In the genomic region with DNA sequence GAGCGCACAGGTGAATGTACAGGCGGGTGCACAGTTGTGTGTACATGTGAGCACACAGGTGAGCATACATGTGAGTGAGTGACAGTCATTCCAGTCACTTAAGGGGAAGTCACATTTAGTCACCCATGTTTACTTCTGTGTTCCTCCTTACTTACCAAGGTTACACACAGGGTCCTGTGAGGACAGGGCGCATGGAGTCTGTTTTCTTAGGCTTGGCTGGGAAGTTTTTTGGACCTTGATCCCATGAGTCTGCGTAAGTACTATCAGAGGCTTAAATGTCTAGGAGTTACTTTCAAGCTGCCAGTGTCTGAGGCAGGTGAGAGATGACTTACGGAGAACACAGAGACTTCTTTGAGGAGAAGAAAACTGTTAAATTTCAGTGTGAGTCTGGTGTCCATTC, we compare ENCODE assay signal across 25 mouse cellular contexts. TPM values are rescaled to one million over a fixed set of nuclear protein-coding genes. Genes with fewer than 3 reads are reported as not detected.
DNase-seq lines count a peak whose midpoint lies in the region; ATAC-seq lines count a peak whose summit lies in the region.
"Had no signal": no experiment of that assay in that cellular context is flagged by ENCODE, and none has a peak within 500 bp of the region (broad histone marks: within the 10 kb centered on the region; RNA-seq: fewer than 3 reads in every experiment).

No protein-coding gene starts in this region.

- H3K4me1 ChIP-seq in intestine, embryonic 15.5 days (replicated peaks): peaks cover 27% of the 10 kb centered on the region; the same call in 1 of the 2 replicates

- H3K36me3 ChIP-seq in intestine, embryonic 15.5 days: no peaks in the 10 kb centered on the region
- H3K36me3 ChIP-seq: embryonic facial prominence, embryonic 12.5 days; heart, embryonic 10.5 days; heart, embryonic 15.5 days; stomach, embryonic 15.5 days had no signal

- ATAC-seq in intestine, embryonic 15.5 days: peak; percentile 85
- ATAC-seq: CD4-positive, CD25-positive, alpha-beta regulatory T cell, adult 4 months; forebrain, embryonic 14.5 days; hindbrain, embryonic 16.5 days had no signal

- H3K4me3 ChIP-seq in intestine, embryonic 15.5 days (replicated peaks): no peak overlapping the region
- H3K4me3 ChIP-seq: embryonic facial prominence, embryonic 12.5 days; heart, embryonic 10.5 days; heart, embryonic 15.5 days; stomach, embryonic 15.5 days had no signal

- peak overlapping the region; percentile 11; the same call in 1 of the 2 replicates for H3K4me2 ChIP-seq in intestine, embryonic 15.5 days (replicated peaks)
- H3K4me2 ChIP-seq: embryonic facial prominence, embryonic 12.5 days; heart, embryonic 15.5 days; stomach, embryonic 15.5 days had no signal

- peak; percentile 64 for DNase-seq in kidney, adult 9 months
- DNase-seq in kidney, adult 18-20 months: no peak
- DNase-seq in kidney, postnatal 36 days: peak; percentile 56 to 61
- peak; percentile 69 for DNase-seq in yolk sac, embryonic 10.5 days (ENCODE audit: low spot score)
- DNase-seq in cerebellum, postnatal 14 days: no peak
- DNase-seq in layer of hippocampus, adult 9-11 months: no peak
- DNase-seq: adrenal gland, postnatal 14 days; cerebellum, adult 11 months; cerebellum, adult 9-10 months; embryo, embryonic 11 days; gastrocnemius, postnatal 14 days; lung, adult 2 months; lung, postnatal 10 days; midbrain, embryonic 14.5 days; thymus, adult 2 months; thymus, postnatal 36 days had no signal

- H3K9me3 ChIP-seq in intestine, embryonic 15.5 days: no peaks in the 10 kb centered on the region
- H3K9me3 ChIP-seq: embryonic facial prominence, embryonic 12.5 days; heart, embryonic 10.5 days; heart, embryonic 15.5 days; stomach, embryonic 15.5 days had no signal

- H3K27ac ChIP-seq in intestine, embryonic 15.5 days: peak overlapping the region; percentile 37
- H3K27ac ChIP-seq: embryonic facial prominence, embryonic 12.5 days; heart, embryonic 10.5 days; heart, embryonic 15.5 days; liver, embryonic 14.5 days; stomach, embryonic 15.5 days had no signal

- WGBS in intestine, embryonic 15.5 days: 81% methylated on average over 5 of the region's 5 CpGs

- no peak overlapping the region for H3K9ac ChIP-seq in intestine, embryonic 15.5 days
- H3K9ac ChIP-seq: embryonic facial prominence, embryonic 12.5 days; heart, embryonic 15.5 days; liver, embryonic 14.5 days; stomach, embryonic 15.5 days had no signal

- H3K27me3 ChIP-seq in intestine, embryonic 15.5 days (replicated peaks): no peaks in the 10 kb centered on the region
- H3K27me3 ChIP-seq: embryonic facial prominence, embryonic 12.5 days; heart, embryonic 15.5 days; stomach, embryonic 15.5 days had no signal

RNA-seq across cellular contexts. Expression of a gene that starts 56.5 kb away (rescaled TPM):
- 474 and 475 TPM in 2 replicates for polyA plus RNA-seq in intestine, embryonic 15.5 days (2015; fragmentation: Nextera tagmentation; extraction: Ambion mirVana)

Comparison
In these comparisons a context has a peak if more than half of its experiments do, and no peak if none do; other contexts are left out.
1. DNase-seq: peak in kidney, adult 9 months (single experiment), kidney, postnatal 36 days (2 of 2) and yolk sac, embryonic 10.5 days (single experiment); none in kidney, adult 18-20 months (single experiment), cerebellum, postnatal 14 days (0 of 2) and layer of hippocampus, adult 9-11 months (single experiment).